Mouse (Mus musculus): ENCODE results near the gene Slc25a27. TPM values are rescaled to one million over a fixed set of nuclear protein-coding genes. Genes with fewer than 3 reads are reported as not detected.

The Slc25a27 gene
- polyA plus RNA-seq, 1 experiment: not detected

- peaks cover 15% of the 10 kb centered on the region for H3K27me3 ChIP-seq (ENCODE audit: control insufficient read depth)
- TF ChIP-seq GATA1 (IDR thresholded peaks at IDR 0.05; ENCODE audit: low read length): no peak
- TF ChIP-seq TAL1 (IDR thresholded peaks at IDR 0.05; ENCODE audit: low read length): no peak
- peak within 1 kb of the TSS; percentile 66 for H3K4me3 ChIP-seq (replicated peaks)
Observed at GRCm38 (mm10) chr17:43667290-43667843, 353 bp upstream of the Slc25a27 start, which contains the start of gene Cyp39a1. TSS of gene Cyp39a1 (plus strand) at chr17:43667425.

GRCm38 (mm10) chr17:43651314-43652046 is 15.5 kb downstream of the Slc25a27 start:
- H3K4me1 ChIP-seq (ENCODE audit: control insufficient read depth): no peaks in the 10 kb centered on the region
- no peak for TF ChIP-seq GATA1 (IDR thresholded peaks at IDR 0.05; ENCODE audit: low read length)
- TF ChIP-seq TAL1 (IDR thresholded peaks at IDR 0.05; ENCODE audit: low read length): no peak
- no peaks in the 10 kb centered on the region for H3K36me3 ChIP-seq (ENCODE audit: control insufficient read depth)
- no peaks in the 10 kb centered on the region for H3K9me3 ChIP-seq (ENCODE audit: control insufficient read depth, low read length)
- no peak overlapping the region for H3K4me3 ChIP-seq (replicated peaks)
- no peaks in the 10 kb centered on the region for H3K27me3 ChIP-seq (ENCODE audit: control insufficient read depth)

More at GRCm38 (mm10) chr17:43667290-43667843, 353 bp upstream of the Slc25a27 start, which contains the start of gene Cyp39a1:
- H3K36me3 ChIP-seq (ENCODE audit: control insufficient read depth): no peaks in the 10 kb centered on the region
- no peaks in the 10 kb centered on the region for H3K9me3 ChIP-seq (ENCODE audit: control insufficient read depth, low read length)
- peaks cover 10% of the 10 kb centered on the region for H3K4me1 ChIP-seq (ENCODE audit: control insufficient read depth)

- Histone ChIP-seq H3K27me3 (ENCODE audit: control insufficient read depth) (no peaks in the 10 kb centered on the region), H3K4me1 (ENCODE audit: control insufficient read depth) (no peaks in the 10 kb centered on the region), H3K36me3 (ENCODE audit: control insufficient read depth) (no peaks in the 10 kb centered on the region), H3K4me3 (replicated peaks) (no peak overlapping the region), H3K9me3 (ENCODE audit: control insufficient read depth, low read length) (no peaks in the 10 kb centered on the region)
- no peak for TF ChIP-seq GATA1 (IDR thresholded peaks at IDR 0.05; ENCODE audit: low read length)
- TF ChIP-seq TAL1 (IDR thresholded peaks at IDR 0.05; ENCODE audit: low read length): no peak
Observed at GRCm38 (mm10) chr17:43649641-43650436, 17.2 kb downstream of the Slc25a27 start.

- no peaks in the 10 kb centered on the region for H3K4me1 ChIP-seq (ENCODE audit: control insufficient read depth)
- no peaks in the 10 kb centered on the region for H3K36me3 ChIP-seq (ENCODE audit: control insufficient read depth)
- TF ChIP-seq TAL1 (IDR thresholded peaks at IDR 0.05; ENCODE audit: low read length) (no peak), GATA1 (IDR thresholded peaks at IDR 0.05; ENCODE audit: low read length) (no peak)
- H3K9me3 ChIP-seq (ENCODE audit: control insufficient read depth, low read length): no peaks in the 10 kb centered on the region
- H3K4me3 ChIP-seq (replicated peaks): no peak overlapping the region
- H3K27me3 ChIP-seq (ENCODE audit: control insufficient read depth): no peaks in the 10 kb centered on the region
Observed at GRCm38 (mm10) chr17:43646925-43647324, 20.1 kb downstream of the Slc25a27 start.

- no peak for TF ChIP-seq GATA1 (IDR thresholded peaks at IDR 0.05; ENCODE audit: low read length)
- no peak for TF ChIP-seq TAL1 (IDR thresholded peaks at IDR 0.05; ENCODE audit: low read length)
- H3K4me3 ChIP-seq (replicated peaks): no peak overlapping the region
- no peaks in the 10 kb centered on the region for H3K4me1 ChIP-seq (ENCODE audit: control insufficient read depth)
- H3K27me3 ChIP-seq (ENCODE audit: control insufficient read depth): no peaks in the 10 kb centered on the region
- no peaks in the 10 kb centered on the region for H3K9me3 ChIP-seq (ENCODE audit: control insufficient read depth, low read length)
- no peaks in the 10 kb centered on the region for H3K36me3 ChIP-seq (ENCODE audit: control insufficient read depth)
Observed at GRCm38 (mm10) chr17:43645136-43645535, 21.9 kb downstream of the Slc25a27 start.

- Histone ChIP-seq H3K4me1 (ENCODE audit: control insufficient read depth) (no peaks in the 10 kb centered on the region), H3K4me3 (replicated peaks) (no peak overlapping the region), H3K27me3 (ENCODE audit: control insufficient read depth) (no peaks in the 10 kb centered on the region), H3K36me3 (ENCODE audit: control insufficient read depth) (no peaks in the 10 kb centered on the region), H3K9me3 (ENCODE audit: control insufficient read depth, low read length) (no peaks in the 10 kb centered on the region)
- TF ChIP-seq GATA1 (IDR thresholded peaks at IDR 0.05; ENCODE audit: low read length): no peak
- no peak for TF ChIP-seq TAL1 (IDR thresholded peaks at IDR 0.05; ENCODE audit: low read length)
Observed at GRCm38 (mm10) chr17:43644375-43644774, 22.6 kb downstream of the Slc25a27 start.

- no peaks in the 10 kb centered on the region for H3K9me3 ChIP-seq (ENCODE audit: control insufficient read depth, low read length)
- H3K4me3 ChIP-seq (replicated peaks): no peak overlapping the region
- H3K4me1 ChIP-seq (ENCODE audit: control insufficient read depth): no peaks in the 10 kb centered on the region
- no peaks in the 10 kb centered on the region for H3K27me3 ChIP-seq (ENCODE audit: control insufficient read depth)
- no peak for TF ChIP-seq GATA1 (IDR thresholded peaks at IDR 0.05; ENCODE audit: low read length)
- TF ChIP-seq TAL1 (IDR thresholded peaks at IDR 0.05; ENCODE audit: low read length): no peak
- no peaks in the 10 kb centered on the region for H3K36me3 ChIP-seq (ENCODE audit: control insufficient read depth)
Observed at GRCm38 (mm10) chr17:43643191-43643590, 23.8 kb downstream of the Slc25a27 start.

GRCm38 (mm10) chr17:43640825-43641224 is 26.2 kb downstream of the Slc25a27 start:
- Histone ChIP-seq H3K36me3 (ENCODE audit: control insufficient read depth) (no peaks in the 10 kb centered on the region), H3K4me1 (ENCODE audit: control insufficient read depth) (no peaks in the 10 kb centered on the region), H3K27me3 (ENCODE audit: control insufficient read depth) (no peaks in the 10 kb centered on the region), H3K9me3 (ENCODE audit: control insufficient read depth, low read length) (no peaks in the 10 kb centered on the region), H3K4me3 (replicated peaks) (no peak overlapping the region)
- TF ChIP-seq GATA1 (IDR thresholded peaks at IDR 0.05; ENCODE audit: low read length): no peak
- no peak for TF ChIP-seq TAL1 (IDR thresholded peaks at IDR 0.05; ENCODE audit: low read length)

- no peaks in the 10 kb centered on the region for H3K36me3 ChIP-seq (ENCODE audit: control insufficient read depth)
- no peaks in the 10 kb centered on the region for H3K27me3 ChIP-seq (ENCODE audit: control insufficient read depth)
- H3K9me3 ChIP-seq (ENCODE audit: control insufficient read depth, low read length): no peaks in the 10 kb centered on the region
- no peak overlapping the region for H3K4me3 ChIP-seq (replicated peaks)
- TF ChIP-seq TAL1 (IDR thresholded peaks at IDR 0.05; ENCODE audit: low read length) (no peak), GATA1 (IDR thresholded peaks at IDR 0.05; ENCODE audit: low read length) (no peak)
- no peaks in the 10 kb centered on the region for H3K4me1 ChIP-seq (ENCODE audit: control insufficient read depth)
Observed at GRCm38 (mm10) chr17:43637146-43637545, 29.9 kb downstream of the Slc25a27 start.

All from erythroblast, embryonic 14.5 days (primary cell).